Mouse (Mus musculus) cerebellum, postnatal 14 days (tissue): ENCODE results near the gene Dhx35.

Experiments
- DNase-seq, 2 experiments: peaks; one replicate each; pipeline ENCODE4 v3.0.0; 2021; ENCODE audit warnings: mixed read lengths in 2 of 2

Dhx35 gene

DNA sequence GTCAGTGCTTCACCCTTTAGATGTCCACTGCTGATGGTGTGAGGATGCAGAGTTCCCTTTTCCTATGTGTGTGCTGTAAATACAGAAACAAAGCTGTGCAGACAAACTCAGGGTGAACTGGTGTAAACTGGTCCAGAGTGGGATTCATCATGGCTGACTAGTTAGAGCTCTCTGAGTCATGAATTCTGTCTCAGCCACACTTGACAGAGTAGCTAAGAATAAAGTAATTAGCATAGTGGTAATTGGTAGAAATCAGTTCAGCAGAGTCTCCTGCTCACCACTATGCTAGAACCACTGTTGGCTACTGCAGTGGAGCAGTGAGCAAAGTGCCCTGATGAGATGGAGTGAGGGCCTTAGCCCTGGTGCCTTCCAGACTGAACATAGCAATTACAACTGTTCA, 21.1 kb downstream of the Dhx35 start:
- DNase-seq = no peak

DNA sequence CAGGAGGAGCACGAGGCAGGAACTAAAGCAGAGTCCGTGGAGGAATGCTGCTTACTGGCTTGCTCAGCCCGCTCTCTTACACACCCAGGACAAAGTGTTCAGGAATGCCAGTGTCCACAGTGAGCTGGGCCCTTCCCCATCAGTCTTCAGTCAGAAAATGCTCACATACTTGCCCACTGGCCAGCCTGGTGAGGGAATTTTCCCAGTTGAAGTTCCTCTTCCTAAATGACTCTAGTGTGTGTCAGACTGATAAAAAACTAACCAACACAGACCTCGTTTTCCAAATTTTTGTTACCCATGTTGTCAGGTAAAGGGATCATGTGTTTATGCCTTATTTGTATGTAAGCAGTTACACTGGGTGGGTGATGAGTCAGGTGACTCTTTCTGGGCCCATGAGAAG, 21.6 kb downstream of the Dhx35 start:
- no peak for DNase-seq

DNA sequence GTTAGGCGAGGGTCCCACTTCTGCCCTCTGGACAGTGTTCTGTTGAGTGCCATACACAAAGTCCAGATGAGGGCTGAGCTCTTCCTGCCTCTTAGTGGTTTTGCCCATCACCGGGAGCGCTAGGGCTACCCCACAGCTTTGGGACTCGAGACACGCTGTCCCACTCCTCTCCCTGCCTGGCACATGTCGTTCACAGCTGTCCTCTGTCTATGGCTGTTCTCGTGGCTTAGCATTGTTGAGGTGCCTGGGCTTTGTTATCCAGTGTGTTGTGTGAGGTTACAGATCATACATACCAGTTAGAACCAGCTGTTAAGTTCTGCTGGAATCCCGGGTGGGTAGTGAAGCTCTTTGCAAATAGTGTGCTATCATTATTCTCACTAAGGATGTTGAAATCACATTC, 23.1 kb downstream of the Dhx35 start:
- no peak for DNase-seq

- DNase-seq = no peak
These were observed 33.5 kb downstream of the Dhx35 start for GRCm38 (mm10) chr2:158828124-158828523.

GRCm38 (mm10) chr2:158829746-158830145, 35.1 kb downstream of the Dhx35 start:
- no peak for DNase-seq

GRCm38 (mm10) chr2:158833221-158833620, 38.6 kb downstream of the Dhx35 start:
- DNase-seq = no peak

- no peak for DNase-seq
These were observed 39.0 kb downstream of the Dhx35 start for GRCm38 (mm10) chr2:158833645-158834044.

GRCm38 (mm10) chr2:158843287-158843686, 48.7 kb downstream of the Dhx35 start:
- no peak for DNase-seq

DNA sequence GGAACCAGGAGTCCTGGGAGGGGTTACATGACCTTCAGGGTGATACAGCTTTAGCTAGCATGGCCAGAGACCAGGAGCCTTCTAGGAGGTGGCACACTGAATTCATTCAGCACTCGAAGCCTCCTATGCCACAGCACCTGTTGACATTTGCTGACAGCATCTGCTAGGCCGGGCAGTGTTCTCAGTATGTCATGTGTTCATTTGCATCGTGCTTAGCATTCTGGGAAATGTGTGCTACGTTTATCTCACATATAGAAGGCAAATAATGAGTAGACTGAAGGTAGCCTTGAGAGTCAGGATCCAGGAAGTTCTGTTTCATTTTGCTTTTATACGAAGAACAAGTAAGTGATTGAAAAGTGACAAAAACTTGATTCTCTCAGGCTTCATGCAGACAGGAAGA, 50.4 kb downstream of the Dhx35 start:
- no peak for DNase-seq

GRCm38 (mm10) chr2:158846208-158846607, 51.6 kb downstream of the Dhx35 start:
- no peak for DNase-seq

- peak; percentile 67 to 70 for DNase-seq
These were observed 53.4 kb downstream of the Dhx35 start for GRCm38 (mm10) chr2:158847991-158848390.

DNA sequence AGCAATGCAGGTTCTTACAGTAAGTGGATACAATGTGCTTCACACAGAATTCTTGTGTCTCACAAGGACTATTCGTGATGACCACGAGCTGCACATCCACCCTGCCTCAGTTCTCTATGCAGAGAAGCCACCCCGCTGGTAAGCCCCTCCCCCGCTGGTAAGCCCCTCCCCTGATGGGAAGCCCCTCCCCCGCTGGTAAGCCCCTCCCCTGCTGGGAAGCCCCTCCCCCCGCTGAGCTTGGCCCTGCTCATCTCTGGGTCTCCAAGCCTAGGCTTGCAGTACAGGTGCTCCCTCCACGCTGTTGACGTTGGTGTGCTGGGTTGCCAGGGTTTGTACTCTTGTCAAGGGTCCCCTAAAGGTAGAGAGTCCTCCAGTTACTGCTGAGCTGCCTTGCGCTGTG, 54.8 kb downstream of the Dhx35 start:
- DNase-seq = no peak

DNA sequence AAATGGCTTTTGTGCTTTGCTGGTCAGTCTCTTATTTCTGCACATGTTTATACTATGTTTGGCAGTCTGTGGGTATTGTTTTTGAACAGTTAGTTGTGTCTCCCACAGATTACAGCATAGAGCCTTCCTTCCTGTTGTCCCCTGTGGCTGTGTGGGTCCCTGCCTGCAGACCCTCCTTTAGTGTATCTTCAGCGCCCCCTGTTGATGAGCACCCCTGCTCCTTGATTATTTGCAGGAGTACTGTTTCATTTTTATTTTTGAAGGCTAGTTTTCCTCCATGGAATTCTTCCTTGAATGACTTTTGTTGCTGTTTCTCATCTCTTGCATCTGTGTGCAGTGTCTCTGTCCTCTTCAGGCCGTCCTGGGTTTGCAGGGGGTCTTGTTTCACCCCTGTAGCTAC, 58.0 kb downstream of the Dhx35 start:
- DNase-seq = peak; percentile 41 to 63

- DNase-seq = peak; percentile 35 to 42
These were observed 62.4 kb downstream of the Dhx35 start for GRCm38 (mm10) chr2:158856896-158857499.

DNA sequence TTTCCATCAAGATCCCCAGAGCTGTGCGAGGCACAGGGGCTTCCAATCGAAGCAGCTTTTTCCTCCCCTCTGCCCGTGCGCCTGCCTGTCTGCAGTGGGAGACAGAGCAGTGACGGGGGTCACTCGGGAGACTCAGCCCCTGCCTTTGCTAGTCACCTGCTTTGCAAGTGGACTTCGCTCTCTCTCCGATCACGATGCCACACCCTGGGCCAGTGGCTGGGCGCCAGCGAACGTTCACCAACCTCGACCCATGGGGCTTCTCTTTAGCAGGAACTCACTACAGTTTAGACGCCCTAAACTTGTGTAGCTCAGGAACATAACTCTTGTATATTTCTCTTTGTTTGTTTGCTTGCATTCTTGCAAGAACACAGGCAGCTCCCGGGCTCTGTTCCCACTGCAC, 63.0 kb downstream of the Dhx35 start:
- DNase-seq = peak in 1 of 2 experiments; percentile 15

DNA sequence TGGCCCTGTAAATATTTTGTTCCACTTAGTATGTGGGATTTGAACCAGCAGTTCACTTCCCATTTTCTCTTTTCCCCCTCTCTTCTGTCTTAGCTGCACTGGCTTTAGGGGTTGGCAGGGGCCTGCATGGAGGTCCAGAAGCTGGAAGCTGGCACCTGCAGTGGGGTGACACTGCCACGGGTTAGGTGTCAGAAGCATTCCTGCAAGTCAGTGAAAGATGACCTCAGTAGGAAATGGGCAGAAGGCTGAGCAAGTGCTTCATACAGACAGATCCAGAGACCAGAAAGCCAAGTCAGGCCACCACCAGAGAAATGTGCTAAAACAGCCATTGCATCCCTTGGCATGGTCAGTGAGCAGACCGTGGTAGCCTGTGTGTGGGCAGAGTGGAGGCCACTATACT, 66.5 kb downstream of the Dhx35 start:
- DNase-seq = no peak

DNA sequence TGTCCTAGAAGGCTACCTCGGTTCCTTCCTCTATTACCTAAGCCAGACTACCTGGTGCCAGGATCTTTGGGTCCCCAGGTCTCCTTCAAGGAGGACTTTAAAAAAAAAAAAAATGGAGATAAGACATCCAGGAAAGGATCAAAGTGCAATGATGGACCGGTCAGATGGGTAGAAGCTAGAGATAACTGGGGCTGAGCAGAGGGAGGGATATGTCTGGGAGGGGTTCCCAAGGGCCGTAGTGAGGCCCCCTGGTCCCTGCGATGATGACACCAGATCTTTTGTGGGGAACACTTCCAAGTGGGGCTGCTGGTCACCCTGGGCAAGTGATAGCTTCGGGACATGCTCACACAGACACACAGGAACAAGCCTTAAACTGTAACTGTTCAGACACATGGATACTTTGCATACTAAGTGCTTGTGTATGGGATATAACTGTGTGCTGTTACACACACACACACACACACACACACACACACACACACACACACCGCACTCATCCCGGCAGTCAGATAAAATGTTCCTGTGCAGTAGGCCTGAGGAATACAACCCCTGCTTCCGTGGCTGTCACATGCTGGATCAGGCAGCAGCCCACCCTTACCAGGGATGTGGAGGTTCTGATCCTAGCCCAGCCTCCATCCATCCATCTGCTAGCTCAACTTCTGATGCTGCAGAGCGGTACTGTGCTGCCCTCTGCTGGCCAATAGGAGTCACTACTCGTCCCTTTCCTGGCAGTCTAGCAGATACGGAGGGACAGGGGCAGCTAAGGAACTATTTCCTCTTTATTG, 68.9 kb downstream of the Dhx35 start:
- peak; percentile 80 to 85 for DNase-seq

- no peak for DNase-seq
These were observed 69.5 kb downstream of the Dhx35 start for GRCm38 (mm10) chr2:158864126-158864458.

GRCm38 (mm10) chr2:158865358-158865757, 70.8 kb downstream of the Dhx35 start:
- peak; percentile 83 to 90 for DNase-seq

- DNase-seq = peak in 1 of 2 experiments; percentile 53
These were observed 92.0 kb downstream of the Dhx35 start for GRCm38 (mm10) chr2:158886571-158886970.

DNA sequence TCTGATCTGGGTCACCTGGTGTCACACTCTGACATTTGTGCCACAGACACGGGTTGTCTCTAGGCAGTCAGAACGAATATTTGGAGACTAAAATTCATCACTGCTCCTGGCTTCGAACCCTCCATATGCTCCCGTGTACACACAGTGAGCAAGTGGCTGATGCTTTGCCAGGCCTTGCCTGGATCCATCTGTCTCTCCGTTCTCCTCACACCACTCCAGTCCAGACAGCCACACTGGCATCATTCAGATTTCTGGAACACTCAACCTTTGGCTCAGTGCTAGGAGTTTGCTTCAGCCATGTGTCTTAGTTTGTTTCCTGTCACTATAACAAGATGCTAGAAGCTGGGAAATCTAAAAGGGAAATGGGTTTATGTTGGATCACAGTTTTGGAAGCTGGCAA, 93.9 kb downstream of the Dhx35 start:
- peak; percentile 53 to 59 for DNase-seq

DNA sequence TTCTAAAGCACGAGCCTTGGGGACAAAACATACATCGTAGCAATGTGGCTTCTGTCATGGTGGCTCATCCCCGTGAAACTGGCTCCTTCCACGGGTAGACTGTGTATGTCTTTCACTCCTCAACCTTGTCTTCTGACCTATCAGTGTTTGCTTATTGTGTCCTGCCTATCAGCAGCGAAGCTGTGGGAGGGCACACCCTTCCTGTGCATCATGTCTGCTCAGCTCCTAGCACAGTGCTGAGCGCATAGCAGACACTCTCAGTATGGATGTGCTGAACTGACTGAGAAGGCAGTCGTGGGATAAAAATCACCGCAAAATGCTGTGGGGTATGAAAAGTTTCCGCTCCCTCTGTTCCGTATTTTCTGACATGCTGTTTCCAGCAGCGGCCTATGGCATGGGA, 94.6 kb downstream of the Dhx35 start:
- DNase-seq = no peak

DNA sequence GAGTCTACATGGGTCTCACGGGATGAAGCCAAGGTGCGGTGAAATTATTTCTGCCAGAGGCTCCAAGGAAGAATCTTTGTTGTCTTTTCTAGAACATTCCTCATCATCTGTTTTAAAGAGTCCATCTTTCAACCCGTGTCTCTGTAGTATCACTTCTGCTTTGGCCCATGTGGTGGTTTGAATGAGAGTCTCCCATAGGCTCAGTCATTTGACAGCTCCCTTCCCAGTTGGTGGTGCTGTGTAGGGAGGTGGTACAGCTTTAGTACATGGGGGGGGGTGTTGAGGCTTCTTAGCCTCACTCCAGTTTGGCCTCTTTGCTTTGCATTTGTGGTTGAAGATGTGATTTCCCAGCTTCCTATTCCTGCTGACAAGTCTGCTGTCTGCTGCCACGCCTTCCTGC, 96.7 kb downstream of the Dhx35 start:
- no peak for DNase-seq

DNA sequence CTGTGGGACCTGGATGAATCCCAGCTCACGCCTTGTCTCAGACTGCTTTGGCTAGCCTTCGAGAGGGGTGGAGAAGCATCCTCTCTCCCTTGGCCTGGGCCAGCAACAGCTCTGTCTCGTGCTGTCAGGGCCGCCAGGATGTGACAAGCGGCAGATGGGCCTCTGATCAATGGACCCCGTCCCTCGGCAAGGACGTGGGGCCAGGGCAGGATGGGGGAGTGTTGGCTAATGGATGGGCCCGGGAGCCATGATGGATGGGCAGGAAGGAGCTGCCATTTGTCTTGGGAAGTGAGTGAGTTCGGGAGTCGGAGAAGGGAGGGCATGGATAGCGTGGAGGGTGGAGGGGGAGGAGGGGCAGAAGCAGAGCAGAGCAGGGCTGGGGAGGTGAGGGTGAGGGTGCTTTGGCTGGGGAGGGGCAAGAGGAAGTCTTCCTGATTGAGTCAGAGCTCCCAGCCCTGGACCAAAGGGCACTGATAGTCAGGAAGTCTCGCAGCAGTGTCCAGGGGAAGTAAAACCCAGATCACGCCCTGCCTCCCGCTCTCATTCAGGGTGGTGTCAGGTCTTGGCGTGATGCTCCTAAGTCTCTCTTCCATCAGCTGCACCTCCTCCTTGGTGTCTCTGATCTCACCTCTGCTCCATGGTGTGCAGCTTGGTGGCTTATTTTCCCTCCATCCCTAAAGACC, 98.7 kb downstream of the Dhx35 start:
- peak; percentile 16 to 34 for DNase-seq
